Comparison of ENCODE assay signal across 12 mouse cellular contexts in the genomic region with DNA sequence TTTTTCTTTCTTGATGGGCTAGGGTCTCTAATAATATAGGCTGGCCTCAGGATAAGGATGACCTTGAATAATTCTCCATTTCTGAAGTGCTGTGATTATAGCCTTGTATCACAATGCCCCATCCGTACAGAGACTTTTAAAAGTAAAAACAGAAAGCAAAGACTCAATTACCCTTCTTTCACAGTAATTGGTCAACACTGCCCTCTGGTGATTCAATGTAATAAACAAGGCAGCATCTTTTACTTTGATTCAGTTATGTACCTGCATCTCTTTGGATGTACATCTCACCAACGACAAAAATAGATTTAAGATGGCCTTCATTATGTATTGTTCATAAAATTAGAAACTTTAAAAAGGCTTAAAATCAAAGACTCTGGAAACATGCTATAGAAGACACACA. TPM values are rescaled to one million over a fixed set of nuclear protein-coding genes. Genes with fewer than 3 reads are reported as not detected.
A peak's percentile ranks its signal among the peaks of the same experiment; 100 is the strongest.
DNase-seq lines count a peak whose midpoint lies in the region; ATAC-seq and TF ChIP-seq lines count a peak whose summit lies in the region.
"Had no signal": no experiment of that assay in that cellular context is flagged by ENCODE, and none has a peak within 500 bp of the region (broad histone marks: within the 10 kb centered on the region; RNA-seq: fewer than 3 reads in every experiment).

No protein-coding gene starts in this region.

- 46% methylated on average over 2 of the region's 2 CpGs for WGBS in liver, adult 2 months
- WGBS in liver, embryonic 11.5 days = 40% methylated on average over 2 of the region's 2 CpGs

- no peak for TF ChIP-seq POLR2A in liver, adult 2 months (IDR thresholded peaks at IDR 0.05; ENCODE audit: extremely low read depth, insufficient read depth, low read length)

- no peak overlapping the region for H3K27ac ChIP-seq in gastrocnemius, adult 2 months
- no peak overlapping the region for H3K27ac ChIP-seq in liver, adult 2 months (replicated peaks; ENCODE audit: insufficient read depth, low read depth, low read length)
- no peak overlapping the region for H3K27ac ChIP-seq in liver, embryonic 11.5 days (ENCODE audit: low read depth, low read length)
- H3K27ac ChIP-seq: hindbrain, embryonic 15.5 days; liver, embryonic 13.5 days had no signal

- no peaks in the 10 kb centered on the region for H3K4me1 ChIP-seq in liver, adult 2 months (ENCODE audit: control insufficient read depth, insufficient read depth, low read length)
- H3K4me1 ChIP-seq in liver, embryonic 11.5 days (replicated peaks; ENCODE audit: control insufficient read depth, insufficient read depth, low read length) = peaks cover 7% of the 10 kb centered on the region

- no peak for ATAC-seq in liver, embryonic 11.5 days (replicated peaks; ENCODE audit: low FRiP score)
- 0 out of 2 replicates have a peak, but pooled peaks have one; percentile 49 for ATAC-seq in megakaryocyte, adult 5-6 weeks (ENCODE audit: poor library complexity, severe bottlenecking)

- TF ChIP-seq CTCF in gastrocnemius, adult 2 months (IDR thresholded peaks at IDR 0.05) = peak; percentile 64
- peak; percentile 46 for TF ChIP-seq CTCF in liver, adult 2 months (IDR thresholded peaks at IDR 0.05; ENCODE audit: low read depth, low read length)

- H3K9me3 ChIP-seq in liver, embryonic 11.5 days (ENCODE audit: control insufficient read depth, low read length) = no peaks in the 10 kb centered on the region
- H3K9me3 ChIP-seq: hindbrain, embryonic 15.5 days; liver, embryonic 13.5 days had no signal

- H3K4me3 ChIP-seq in gastrocnemius, adult 2 months = no peak overlapping the region
- H3K4me3 ChIP-seq in liver, adult 2 months (ENCODE audit: insufficient read depth, low read depth, low read length) = no peak overlapping the region
- no peak overlapping the region for H3K4me3 ChIP-seq in liver, embryonic 11.5 days (ENCODE audit: low read depth, low read length)
- H3K4me3 ChIP-seq: erythroblast, embryonic 14.5 days; hindbrain, embryonic 15.5 days; liver, embryonic 13.5 days had no signal

- H3K36me3 ChIP-seq in liver, adult 2 months (ENCODE audit: control insufficient read depth, insufficient read depth, low read length) = peaks cover 17% of the 10 kb centered on the region; the same call in 1 of the 2 replicates
- no peaks in the 10 kb centered on the region for H3K36me3 ChIP-seq in liver, embryonic 11.5 days (ENCODE audit: control insufficient read depth, insufficient read depth, low read length)
- H3K36me3 ChIP-seq: hindbrain, embryonic 15.5 days had no signal

- no peak overlapping the region for H3K4me2 ChIP-seq in liver, embryonic 11.5 days
- H3K4me2 ChIP-seq: hindbrain, embryonic 15.5 days; liver, embryonic 13.5 days had no signal

- no peak for DNase-seq in gastrocnemius, adult 2 months
- DNase-seq in gastrocnemius, postnatal 14 days = no peak
- peak; percentile 25 for DNase-seq in liver, adult 2 months (ENCODE audit: extremely low read depth, low read depth, low spot score)
- DNase-seq in liver, embryonic 11.5 days (ENCODE audit: low spot score) = no peak
- DNase-seq in Muller cell, postnatal 12 days (ENCODE audit: inconsistent ontology term) = peak; percentile 62
- no peak for DNase-seq in testis, postnatal 10 days (ENCODE audit: low spot score)
- DNase-seq in spleen, postnatal 4 days (ENCODE audit: low spot score in 2 of 2) = no peak
- DNase-seq: liver, embryonic 13.5 days had no signal

- H3K79me2 ChIP-seq in liver, adult 2 months (ENCODE audit: control insufficient read depth, insufficient read depth, low read length) = 0 out of 2 replicates have a peak, but pooled peaks cover 2% of the 10 kb centered on the region

- no peaks in the 10 kb centered on the region for H3K27me3 ChIP-seq in liver, adult 2 months (ENCODE audit: control insufficient read depth, insufficient read depth, low read length)
- H3K27me3 ChIP-seq in liver, embryonic 11.5 days (replicated peaks; ENCODE audit: control insufficient read depth, insufficient read depth, low read length) = no peaks in the 10 kb centered on the region
- H3K27me3 ChIP-seq: hindbrain, embryonic 15.5 days; liver, embryonic 13.5 days had no signal

- H3K9ac ChIP-seq in liver, adult 2 months (ENCODE audit: low read depth, low read length) = no peak overlapping the region
- no peak overlapping the region for H3K9ac ChIP-seq in liver, embryonic 11.5 days (ENCODE audit: low read depth, low read length)
- H3K9ac ChIP-seq: hindbrain, embryonic 15.5 days; liver, embryonic 13.5 days had no signal

- intact Hi-C loops in gastrocnemius, adult 2 months (cut with DNase I) = loop anchor here (5.0 to 10.0 kb wide), 2 partner anchors 63 to 200 kb away; no protein-coding TSS in a partner anchor
- intact Hi-C loops in gastrocnemius, postnatal 14 days (cut with DNase I; ENCODE audit: low total_unique reads) = loop anchor here (10.0 kb wide), 2 partner anchors 60 to 200 kb away; no protein-coding TSS in a partner anchor

RNA-seq across cellular contexts. Expression of a gene that starts 35.4 kb away (rescaled TPM):
- not detected for total RNA-seq in gastrocnemius, adult 2 months (2021)
- total RNA-seq in gastrocnemius, postnatal 14 days (2021) = under 1 TPM in 1 of 2 experiments, not detected in 1; 0.08 TPM
- total RNA-seq in liver, adult 2 months (2014; rRNA removed) = 0.18 and 0.27 TPM in 2 replicates
- polyA plus RNA-seq in liver, adult 2 months (2012; rRNA removed) = 0.28 and 0.60 TPM in 2 replicates
- 0.23 and 0.38 TPM in 2 replicates for polyA plus RNA-seq in liver, embryonic 11.5 days (2014; fragmentation: Nextera tagmentation; extraction: Ambion mirVana)
- total RNA-seq in megakaryocyte, adult 5-6 weeks (2015) = not detected in 2 replicates
- total RNA-seq in megakaryocyte, adult 5-6 weeks (2017) = not detected in 2 replicates
- total RNA-seq: neutrophil, adult 5-6 weeks had no signal
- polyA plus RNA-seq: erythroblast, embryonic 14.5 days had no signal

RNA-seq across cellular contexts. Expression of a gene that starts 53.3 kb away (rescaled TPM):
- total RNA-seq in gastrocnemius, adult 2 months (2021) = 1 to 10 TPM; 6.4 to 8.5 TPM
- total RNA-seq in gastrocnemius, postnatal 14 days (2021) = 10 to 100 TPM; 16.8 to 20.2 TPM
- 13.8 and 14.4 TPM in 2 replicates for total RNA-seq in liver, adult 2 months (2014; rRNA removed)
- 4.3 and 6.5 TPM in 2 replicates for polyA plus RNA-seq in liver, adult 2 months (2012; rRNA removed)
- polyA plus RNA-seq in liver, embryonic 11.5 days (2014; fragmentation: Nextera tagmentation; extraction: Ambion mirVana) = 56.9 and 63.2 TPM in 2 replicates
- 210 and 245 TPM in 2 replicates for total RNA-seq in megakaryocyte, adult 5-6 weeks (2015)
- 168 and 181 TPM in 2 replicates for total RNA-seq in megakaryocyte, adult 5-6 weeks (2017)

Comparison
In these comparisons a context has a peak if more than half of its experiments do, and no peak if none do; other contexts are left out.
1. DNase-seq: peak in liver, adult 2 months (single experiment) and Muller cell, postnatal 12 days (single experiment); none in gastrocnemius, adult 2 months (single experiment), gastrocnemius, postnatal 14 days (single experiment), liver, embryonic 11.5 days (single experiment), testis, postnatal 10 days (single experiment) and spleen, postnatal 4 days (0 of 2).
2. RNA of a gene that starts 53.3 kb away (total RNA-seq): 168 to 245 TPM in megakaryocyte, adult 5-6 weeks; 16.8 to 20.2 TPM in gastrocnemius, postnatal 14 days, 13.8 to 14.4 TPM in liver, adult 2 months and 6.4 to 8.5 TPM in gastrocnemius, adult 2 months; every median in the first group is over 4 times any median in the second.